Mouse (Mus musculus): ENCODE results near the gene Rras2. TPM values are rescaled to one million over a fixed set of nuclear protein-coding genes. Genes with fewer than 3 reads are reported as not detected.

Rras2 gene
- polyA plus RNA-seq, 1 experiment: 27.4 TPM

GRCm38 (mm10) chr7:114090231-114090630 lies 27.4 kb downstream of the Rras2 start:
- TF ChIP-seq POLR2A (IDR thresholded peaks at IDR 0.05; ENCODE audit: control insufficient read depth, extremely low read depth, insufficient read depth, low read length, poor library complexity) (no peak), CTCF (IDR thresholded peaks at IDR 0.05; ENCODE audit: borderline replicate concordance, control insufficient read depth, extremely low read depth, insufficient read depth, low read length, poor library complexity) (no peak)
- H3K27me3 ChIP-seq (ENCODE audit: control insufficient read depth, insufficient read depth, low read length): no peaks in the 10 kb centered on the region
- no peak overlapping the region for H3K27ac ChIP-seq (ENCODE audit: control insufficient read depth, insufficient read depth, low read length)
- no peak for DNase-seq
- WGBS: 76% methylated on average over 3 of the region's 3 CpGs
- no peaks in the 10 kb centered on the region for H3K36me3 ChIP-seq (ENCODE audit: control insufficient read depth, insufficient read depth, low read length)
- H3K4me3 ChIP-seq (ENCODE audit: control insufficient read depth, insufficient read depth, low read length): no peak overlapping the region
- H3K4me1 ChIP-seq (replicated peaks; ENCODE audit: control insufficient read depth, insufficient read depth, low read length): peaks cover 41% of the 10 kb centered on the region

- no peak overlapping the region for H3K27ac ChIP-seq (ENCODE audit: control insufficient read depth, insufficient read depth, low read length)
- TF ChIP-seq CTCF (IDR thresholded peaks at IDR 0.05; ENCODE audit: borderline replicate concordance, control insufficient read depth, extremely low read depth, insufficient read depth, low read length, poor library complexity) (no peak), POLR2A (IDR thresholded peaks at IDR 0.05; ENCODE audit: control insufficient read depth, extremely low read depth, insufficient read depth, low read length, poor library complexity) (no peak)
- no peaks in the 10 kb centered on the region for H3K36me3 ChIP-seq (ENCODE audit: control insufficient read depth, insufficient read depth, low read length)
- no peak overlapping the region for H3K4me3 ChIP-seq (ENCODE audit: control insufficient read depth, insufficient read depth, low read length)
- 95% methylated on average over 5 of the region's 5 CpGs for WGBS
- H3K27me3 ChIP-seq (ENCODE audit: control insufficient read depth, insufficient read depth, low read length): no peaks in the 10 kb centered on the region
- H3K4me1 ChIP-seq (replicated peaks; ENCODE audit: control insufficient read depth, insufficient read depth, low read length): peaks cover 37% of the 10 kb centered on the region
- no peak for DNase-seq
Observed at GRCm38 (mm10) chr7:114088918-114089317, 28.7 kb downstream of the Rras2 start.

GRCm38 (mm10) chr7:114087986-114088385 lies 29.6 kb downstream of the Rras2 start:
- H3K36me3 ChIP-seq (ENCODE audit: control insufficient read depth, insufficient read depth, low read length): no peaks in the 10 kb centered on the region
- H3K27me3 ChIP-seq (ENCODE audit: control insufficient read depth, insufficient read depth, low read length): no peaks in the 10 kb centered on the region
- 8% methylated on average over 11 of the region's 11 CpGs for WGBS
- H3K4me3 ChIP-seq (ENCODE audit: control insufficient read depth, insufficient read depth, low read length): no peak overlapping the region
- H3K4me1 ChIP-seq (replicated peaks; ENCODE audit: control insufficient read depth, insufficient read depth, low read length): peaks cover 34% of the 10 kb centered on the region
- no peak overlapping the region for H3K27ac ChIP-seq (ENCODE audit: control insufficient read depth, insufficient read depth, low read length)
- TF ChIP-seq POLR2A (IDR thresholded peaks at IDR 0.05; ENCODE audit: control insufficient read depth, extremely low read depth, insufficient read depth, low read length, poor library complexity): no peak
- no peak for TF ChIP-seq CTCF (IDR thresholded peaks at IDR 0.05; ENCODE audit: borderline replicate concordance, control insufficient read depth, extremely low read depth, insufficient read depth, low read length, poor library complexity)
- peak; percentile 51 for DNase-seq

- Histone ChIP-seq H3K27me3 (ENCODE audit: control insufficient read depth, insufficient read depth, low read length) (no peaks in the 10 kb centered on the region), H3K36me3 (ENCODE audit: control insufficient read depth, insufficient read depth, low read length) (no peaks in the 10 kb centered on the region), H3K27ac (ENCODE audit: control insufficient read depth, insufficient read depth, low read length) (no peak overlapping the region), H3K4me3 (ENCODE audit: control insufficient read depth, insufficient read depth, low read length) (no peak overlapping the region), H3K4me1 (replicated peaks; ENCODE audit: control insufficient read depth, insufficient read depth, low read length) (peaks cover 33% of the 10 kb centered on the region)
- TF ChIP-seq POLR2A (IDR thresholded peaks at IDR 0.05; ENCODE audit: control insufficient read depth, extremely low read depth, insufficient read depth, low read length, poor library complexity) (no peak), CTCF (IDR thresholded peaks at IDR 0.05; ENCODE audit: borderline replicate concordance, control insufficient read depth, extremely low read depth, insufficient read depth, low read length, poor library complexity) (no peak)
- WGBS: 66% methylated on average over 6 of the region's 6 CpGs
- no peak for DNase-seq
Observed at GRCm38 (mm10) chr7:114087341-114087740, 30.2 kb downstream of the Rras2 start.

- 84% methylated on average over 6 of the region's 6 CpGs for WGBS
- Histone ChIP-seq H3K4me3 (ENCODE audit: control insufficient read depth, insufficient read depth, low read length) (no peak overlapping the region), H3K27ac (ENCODE audit: control insufficient read depth, insufficient read depth, low read length) (no peak overlapping the region), H3K4me1 (replicated peaks; ENCODE audit: control insufficient read depth, insufficient read depth, low read length) (peaks cover 33% of the 10 kb centered on the region), H3K27me3 (ENCODE audit: control insufficient read depth, insufficient read depth, low read length) (no peaks in the 10 kb centered on the region), H3K36me3 (ENCODE audit: control insufficient read depth, insufficient read depth, low read length) (no peaks in the 10 kb centered on the region)
- TF ChIP-seq POLR2A (IDR thresholded peaks at IDR 0.05; ENCODE audit: control insufficient read depth, extremely low read depth, insufficient read depth, low read length, poor library complexity) (no peak), CTCF (IDR thresholded peaks at IDR 0.05; ENCODE audit: borderline replicate concordance, control insufficient read depth, extremely low read depth, insufficient read depth, low read length, poor library complexity) (no peak)
- no peak for DNase-seq
Observed at GRCm38 (mm10) chr7:114086021-114086710, 31.4 kb downstream of the Rras2 start.

GRCm38 (mm10) chr7:114083760-114084159 lies 33.8 kb downstream of the Rras2 start:
- H3K27ac ChIP-seq (ENCODE audit: control insufficient read depth, insufficient read depth, low read length): no peak overlapping the region
- H3K27me3 ChIP-seq (ENCODE audit: control insufficient read depth, insufficient read depth, low read length): no peaks in the 10 kb centered on the region
- H3K4me3 ChIP-seq (ENCODE audit: control insufficient read depth, insufficient read depth, low read length): no peak overlapping the region
- peaks cover 23% of the 10 kb centered on the region for H3K4me1 ChIP-seq (replicated peaks; ENCODE audit: control insufficient read depth, insufficient read depth, low read length)
- WGBS: 87% methylated on average over 3 of the region's 3 CpGs
- no peak for DNase-seq
- TF ChIP-seq CTCF (IDR thresholded peaks at IDR 0.05; ENCODE audit: borderline replicate concordance, control insufficient read depth, extremely low read depth, insufficient read depth, low read length, poor library complexity): no peak
- no peak for TF ChIP-seq POLR2A (IDR thresholded peaks at IDR 0.05; ENCODE audit: control insufficient read depth, extremely low read depth, insufficient read depth, low read length, poor library complexity)
- H3K36me3 ChIP-seq (ENCODE audit: control insufficient read depth, insufficient read depth, low read length): no peaks in the 10 kb centered on the region
